In genomic region chr13:117024127-117024915, GRCm38 (mm10) we compare ENCODE assay signal across 8 mouse cellular contexts. TPM values are rescaled to one million over a fixed set of nuclear protein-coding genes. Genes with fewer than 3 reads are reported as not detected.
DNase-seq lines count a peak whose midpoint lies in the region; ATAC-seq and TF ChIP-seq lines count a peak whose summit lies in the region.

No protein-coding gene starts in this region.

- peak; percentile 83 for ATAC-seq in frontal cortex, adult (ENCODE audit: low TSS enrichment)
- peak; percentile 84 for ATAC-seq in hindbrain, embryonic 13.5 days (ENCODE audit: low FRiP score)

- no peaks in the 10 kb centered on the region for H3K4me1 ChIP-seq in ES-E14 (ENCODE audit: control insufficient read depth in 2 of 2, insufficient read depth in 2 of 2, low read length in 2 of 2, poor library complexity in 1 of 2)
- H3K4me1 ChIP-seq in hindbrain, embryonic 13.5 days (replicated peaks): peaks cover 29% of the 10 kb centered on the region

- DNase-seq in ES-E14 (ENCODE audit: low read depth, low spot score): no peak
- DNase-seq in cerebellum, adult 18-20 months: peak; percentile 66 to 84
- peak; percentile 58 to 62 for DNase-seq in layer of hippocampus, postnatal 36 days
- peak; percentile 64 for DNase-seq in lung, postnatal 25 days (ENCODE audit: low spot score)
- DNase-seq in retina, embryonic 14.5 days (ENCODE audit: low spot score): peak; percentile 77
- DNase-seq in thymus, postnatal 25 days: peak; percentile 83

- H3K36me3 ChIP-seq in ES-E14 (ENCODE audit: control insufficient read depth, insufficient read depth, low read length, poor library complexity, severe bottlenecking): no peaks in the 10 kb centered on the region
- H3K36me3 ChIP-seq in hindbrain, embryonic 13.5 days: no peaks in the 10 kb centered on the region

- peak overlapping the region; percentile 66 to 71 for H3K4me3 ChIP-seq in ES-E14 (ENCODE audit: insufficient read depth in 1 of 2, low read depth in 1 of 2, low read length in 2 of 2, poor library complexity in 1 of 2, severe bottlenecking in 1 of 2)
- H3K4me3 ChIP-seq in hindbrain, embryonic 13.5 days: peak overlapping the region; percentile 95

- in situ Hi-C loops in ES-E14 (cut with MboI; ENCODE audit: low sequenced_read_pairs in 2 of 2, unreplicated experiment in 2 of 2): no loop called here

- peak overlapping the region; percentile 36 for H3K9ac ChIP-seq in ES-E14 (ENCODE audit: insufficient read depth, low read depth, low read length, poor library complexity, severe bottlenecking)
- H3K9ac ChIP-seq in hindbrain, embryonic 13.5 days: peak overlapping the region; percentile 99

- no peak overlapping the region for H3K27ac ChIP-seq in ES-E14 (ENCODE audit: insufficient read depth, low read depth, low read length, poor library complexity, severe bottlenecking)
- peak overlapping the region; percentile 96 for H3K27ac ChIP-seq in hindbrain, embryonic 13.5 days

- peak overlapping the region; percentile 60 for H3K4me2 ChIP-seq in hindbrain, embryonic 13.5 days

- no peaks in the 10 kb centered on the region for H3K9me3 ChIP-seq in ES-E14 (ENCODE audit: control insufficient read depth, insufficient read depth, low read depth, low read length)
- no peaks in the 10 kb centered on the region for H3K9me3 ChIP-seq in hindbrain, embryonic 13.5 days

- under 1% methylated on average over 61 of the region's 64 CpGs for WGBS in hindbrain, embryonic 13.5 days

- peaks cover 15% of the 10 kb centered on the region; the same call in 1 of the 2 replicates for H3K27me3 ChIP-seq in hindbrain, embryonic 13.5 days

TF ChIP-seq in ES-E14, 5 proteins besides CTCF, POLR2A, EP300 and RAD21:
- TF ChIP-seq MAFK (IDR thresholded peaks at IDR 0.05; ENCODE audit: insufficient read depth, low read depth, low read length) (no peak), ZNF384 (IDR thresholded peaks at IDR 0.05; ENCODE audit: low read depth, low read length) (no peak), CHD2 (IDR thresholded peaks at IDR 0.05; ENCODE audit: low read depth, low read length) (no peak), HCFC1 (IDR thresholded peaks at IDR 0.05; ENCODE audit: borderline replicate concordance, insufficient read depth, low read length) (no peak), ZC3H11A (IDR thresholded peaks at IDR 0.05; ENCODE audit: borderline replicate concordance, low read depth, low read length) (no peak)

RNA-seq across cellular contexts. Expression of gene Parp8, which starts 1.0 kb away (rescaled TPM):
- 1.2 and 2.2 TPM in 2 replicates for total RNA-seq in ES-E14 (2012; rRNA removed)
- polyA plus RNA-seq in hindbrain, embryonic 13.5 days (2015; fragmentation: Nextera tagmentation; extraction: Ambion mirVana): 25.7 and 25.8 TPM in 2 replicates
- total RNA-seq in layer of hippocampus, postnatal 36 days (2021): 10 to 100 TPM; 38.5 to 39.6 TPM

Comparison
In these comparisons a context has a peak if more than half of its experiments do, and no peak if none do; other contexts are left out.
1. RNA of gene Parp8, which starts 1.0 kb away (total RNA-seq): 38.5 to 39.6 TPM in layer of hippocampus, postnatal 36 days; 1.2 to 2.2 TPM in ES-E14; every median in the first group is over 10 times any median in the second.